Comparison of ENCODE assay signal across 8 mouse cellular contexts in the genomic region with DNA sequence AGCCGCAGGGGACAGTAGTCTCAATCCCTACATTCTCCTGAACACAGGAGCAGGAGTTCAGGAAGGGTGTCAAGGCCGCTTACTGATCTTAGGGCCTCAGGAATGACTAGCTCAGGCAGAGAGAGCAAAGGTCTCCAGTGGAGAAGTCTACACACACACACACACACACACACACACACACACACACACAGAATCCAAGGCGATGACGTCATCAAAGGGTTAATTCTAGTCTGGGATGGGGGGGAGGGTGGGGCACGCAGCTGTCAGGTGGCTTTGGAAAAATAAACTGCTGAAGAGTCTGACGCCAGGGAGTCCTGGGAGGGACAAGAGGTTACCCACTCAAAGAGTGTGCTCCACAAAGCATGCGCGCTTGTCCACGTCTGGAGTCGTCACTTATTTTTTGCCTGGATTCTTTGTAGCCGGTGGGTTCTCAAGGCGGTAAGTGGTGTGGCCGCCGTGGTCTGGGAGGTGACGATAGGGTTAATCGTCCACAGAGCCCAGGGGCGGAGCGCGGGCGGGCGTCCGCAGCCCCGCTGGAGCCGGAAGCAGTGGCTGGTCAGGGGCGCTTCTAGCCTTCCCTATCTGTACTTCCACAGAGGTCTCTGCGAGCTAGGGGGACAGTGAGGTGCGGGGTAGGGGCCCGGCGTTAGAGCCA. TPM values are rescaled to one million over a fixed set of nuclear protein-coding genes. Genes with fewer than 3 reads are reported as not detected.
A peak's percentile ranks its signal among the peaks of the same experiment; 100 is the strongest.
DNase-seq lines count a peak whose midpoint lies in the region; ATAC-seq and TF ChIP-seq lines count a peak whose summit lies in the region.

A gene (plus strand): TSS at position 304 of the 655 bp plus-strand sequence.

- no peaks in the 10 kb centered on the region for H3K9me3 ChIP-seq in embryonic facial prominence, embryonic 12.5 days
- H3K9me3 ChIP-seq in heart, embryonic 10.5 days: no peaks in the 10 kb centered on the region
- no peaks in the 10 kb centered on the region for H3K9me3 ChIP-seq in kidney, embryonic 14.5 days (ENCODE audit: control insufficient read depth, low read length)
- no peaks in the 10 kb centered on the region for H3K9me3 ChIP-seq in lung, embryonic 14.5 days (ENCODE audit: low read depth, low read length)
- H3K9me3 ChIP-seq in neural tube, embryonic 15.5 days (replicated peaks): no peaks in the 10 kb centered on the region

- TF ChIP-seq CTCF in C2C12 (IDR thresholded peaks at IDR 0.05; ENCODE audit: control insufficient read depth, insufficient read depth, insufficient read length): no peak
- no peak for TF ChIP-seq CTCF in lung, embryonic 14.5 days (IDR thresholded peaks at IDR 0.05; ENCODE audit: low read depth)

- H3K4me1 ChIP-seq in embryonic facial prominence, embryonic 12.5 days: peaks cover 32% of the 10 kb centered on the region
- H3K4me1 ChIP-seq in heart, embryonic 10.5 days: peaks cover 50% of the 10 kb centered on the region
- peaks cover 25% of the 10 kb centered on the region for H3K4me1 ChIP-seq in kidney, embryonic 14.5 days (ENCODE audit: control insufficient read depth, insufficient read depth, low read length)
- peaks cover 15% of the 10 kb centered on the region; the same call in 1 of the 2 replicates for H3K4me1 ChIP-seq in lung, embryonic 14.5 days (ENCODE audit: insufficient read depth)
- peaks cover 57% of the 10 kb centered on the region for H3K4me1 ChIP-seq in neural tube, embryonic 15.5 days

- H3K4me2 ChIP-seq in embryonic facial prominence, embryonic 12.5 days (replicated peaks): peak within 1 kb of the TSS; percentile 98
- H3K4me2 ChIP-seq in kidney, embryonic 14.5 days (replicated peaks; ENCODE audit: low read depth, low read length): peak within 1 kb of the TSS; percentile 89
- peak within 1 kb of the TSS; percentile 98 for H3K4me2 ChIP-seq in lung, embryonic 14.5 days
- peak within 1 kb of the TSS; percentile 94 for H3K4me2 ChIP-seq in neural tube, embryonic 15.5 days

- H3K36me3 ChIP-seq in C2C12 (ENCODE audit: control insufficient read depth, insufficient read depth): peaks cover 32% of the 10 kb centered on the region
- peaks cover 21% of the 10 kb centered on the region for H3K36me3 ChIP-seq in embryonic facial prominence, embryonic 12.5 days
- H3K36me3 ChIP-seq in heart, embryonic 10.5 days: peaks cover 28% of the 10 kb centered on the region
- peaks cover 24% of the 10 kb centered on the region for H3K36me3 ChIP-seq in kidney, embryonic 14.5 days (ENCODE audit: control insufficient read depth, insufficient read depth, low read length)
- H3K36me3 ChIP-seq in lung, embryonic 14.5 days (ENCODE audit: insufficient read depth): peaks cover 28% of the 10 kb centered on the region
- H3K36me3 ChIP-seq in neural tube, embryonic 15.5 days: peaks cover 13% of the 10 kb centered on the region; the same call in 1 of the 2 replicates

- peak within 1 kb of the TSS; percentile 49 for H3K4me3 ChIP-seq in C2C12 (ENCODE audit: insufficient read depth, poor library complexity, severe bottlenecking)
- H3K4me3 ChIP-seq in embryonic facial prominence, embryonic 12.5 days: peak within 1 kb of the TSS; percentile 60
- peak within 1 kb of the TSS; percentile 67 for H3K4me3 ChIP-seq in heart, embryonic 10.5 days
- H3K4me3 ChIP-seq in kidney, embryonic 14.5 days (ENCODE audit: low read length): peak within 1 kb of the TSS; percentile 53
- H3K4me3 ChIP-seq in lung, embryonic 14.5 days (ENCODE audit: low read depth, low read length): peak within 1 kb of the TSS; percentile 59
- peak within 1 kb of the TSS; percentile 50 for H3K4me3 ChIP-seq in neural tube, embryonic 15.5 days (replicated peaks)

- peak; percentile 75 to 77 for DNase-seq in adrenal gland, adult 18-20 months (ENCODE audit: low spot score in 2 of 2)
- DNase-seq in heart, embryonic 10.5 days (ENCODE audit: low spot score): peak; percentile 94
- DNase-seq in lung, embryonic 14.5 days: peak; percentile 88
- DNase-seq in thymus, postnatal 4 days: peak; percentile 50

- H3K27me3 ChIP-seq in C2C12 (ENCODE audit: control insufficient read depth, insufficient read depth, insufficient read length): no peaks in the 10 kb centered on the region
- no peaks in the 10 kb centered on the region for H3K27me3 ChIP-seq in embryonic facial prominence, embryonic 12.5 days
- no peaks in the 10 kb centered on the region for H3K27me3 ChIP-seq in heart, embryonic 10.5 days (ENCODE audit: insufficient read depth, poor library complexity, severe bottlenecking)
- no peaks in the 10 kb centered on the region for H3K27me3 ChIP-seq in kidney, embryonic 14.5 days (ENCODE audit: control insufficient read depth, insufficient read depth, low read length)
- no peaks in the 10 kb centered on the region for H3K27me3 ChIP-seq in lung, embryonic 14.5 days (ENCODE audit: insufficient read depth, low read length)
- H3K27me3 ChIP-seq in neural tube, embryonic 15.5 days (replicated peaks): no peaks in the 10 kb centered on the region

- peak within 1 kb of the TSS; percentile 91 for H3K27ac ChIP-seq in embryonic facial prominence, embryonic 12.5 days
- H3K27ac ChIP-seq in heart, embryonic 10.5 days: peak within 1 kb of the TSS; percentile 94
- peak within 1 kb of the TSS; percentile 92 for H3K27ac ChIP-seq in kidney, embryonic 14.5 days (ENCODE audit: low read depth, low read length)
- peak within 1 kb of the TSS; percentile 90 for H3K27ac ChIP-seq in lung, embryonic 14.5 days (ENCODE audit: low read depth)
- peak within 1 kb of the TSS; percentile 81 for H3K27ac ChIP-seq in neural tube, embryonic 15.5 days (replicated peaks)

- H3K9ac ChIP-seq in embryonic facial prominence, embryonic 12.5 days: peak within 1 kb of the TSS; percentile 74
- peak within 1 kb of the TSS; percentile 64 for H3K9ac ChIP-seq in kidney, embryonic 14.5 days (ENCODE audit: low read depth, low read length)
- peak within 1 kb of the TSS; percentile 68 for H3K9ac ChIP-seq in lung, embryonic 14.5 days
- peak within 1 kb of the TSS; percentile 64 for H3K9ac ChIP-seq in neural tube, embryonic 15.5 days (replicated peaks)

- WGBS in embryonic facial prominence, embryonic 12.5 days: 4% methylated on average over 29 of the region's 29 CpGs
- 3% methylated on average over 29 of the region's 29 CpGs for WGBS in heart, embryonic 10.5 days
- WGBS in kidney, embryonic 14.5 days: 3% methylated on average over 29 of the region's 29 CpGs
- 2% methylated on average over 29 of the region's 29 CpGs for WGBS in lung, embryonic 14.5 days
- WGBS in neural tube, embryonic 15.5 days: 4% methylated on average over 29 of the region's 29 CpGs

- ATAC-seq in embryonic facial prominence, embryonic 12.5 days (ENCODE audit: insufficient number of reproducible peaks, insufficient read depth, low FRiP score, low TSS enrichment): peak; percentile 38
- peak; percentile 65 for ATAC-seq in kidney, embryonic 14.5 days (ENCODE audit: low FRiP score, low TSS enrichment)
- peak; percentile 48 for ATAC-seq in lung, embryonic 14.5 days (ENCODE audit: insufficient read depth)
- peak; percentile 13; the same call in 1 of the 2 replicates for ATAC-seq in neural tube, embryonic 15.5 days (ENCODE audit: low FRiP score)

- H3K79me3 ChIP-seq in C2C12 (ENCODE audit: low read depth): peaks cover 29% of the 10 kb centered on the region

- H3ac ChIP-seq in C2C12 (ENCODE audit: control insufficient read depth, insufficient read length, low read depth): peak within 1 kb of the TSS; percentile 66

- H3K79me2 ChIP-seq in C2C12 (ENCODE audit: control insufficient read depth, insufficient read depth): peaks cover 33% of the 10 kb centered on the region

TF ChIP-seq in C2C12, 6 proteins besides CTCF, POLR2A, EP300 and RAD21:
- TF ChIP-seq MAX (IDR thresholded peaks at IDR 0.05) (peak; percentile 40), CEBPB (IDR thresholded peaks at IDR 0.05; ENCODE audit: low read depth) (no peak), MYOD1 (IDR thresholded peaks at IDR 0.05; ENCODE audit: control insufficient read depth, insufficient read length, low read depth) (peak; percentile 48)

RNA-seq across cellular contexts. Expression of the gene that starts here (rescaled TPM):
- 24.8 TPM for polyA plus RNA-seq in C2C12 (2012; fragmentation: generic; extraction: Trizol)
- total RNA-seq in adrenal gland, adult 18-20 months (2021): 10 to 100 TPM; 17.3 to 18.9 TPM
- 7.8 and 10.5 TPM in 2 replicates for polyA plus RNA-seq in embryonic facial prominence, embryonic 12.5 days (2016; fragmentation: Nextera tagmentation; extraction: Ambion mirVana)
- polyA plus RNA-seq in heart, embryonic 10.5 days (2016; fragmentation: Nextera tagmentation; extraction: Ambion mirVana): 8.5 and 9.3 TPM in 2 replicates
- polyA plus RNA-seq in kidney, embryonic 14.5 days (2014; fragmentation: Nextera tagmentation; extraction: Ambion mirVana): 8.7 and 11.4 TPM in 2 replicates
- polyA plus RNA-seq in lung, embryonic 14.5 days (2014; fragmentation: Nextera tagmentation; extraction: Ambion mirVana): 6.8 and 6.9 TPM in 2 replicates
- polyA plus RNA-seq in neural tube, embryonic 15.5 days (2015; fragmentation: Nextera tagmentation; extraction: Ambion mirVana): 7.9 and 9.2 TPM in 2 replicates

Comparison
In these comparisons a context has a peak if more than half of its experiments do, and no peak if none do; other contexts are left out.
1. Peak in every context shown above with its lines: DNase-seq, ATAC-seq, H3K4me3 ChIP-seq and H3K27ac ChIP-seq.
2. ATAC-seq: peak in every context shown above with its lines; median percentile 65 in kidney, embryonic 14.5 days; 48 in lung, embryonic 14.5 days; 38 in embryonic facial prominence, embryonic 12.5 days; 13 in neural tube, embryonic 15.5 days.